Mouse (Mus musculus): ENCODE results near the gene Abl1.

Gene Abl1

DNA sequence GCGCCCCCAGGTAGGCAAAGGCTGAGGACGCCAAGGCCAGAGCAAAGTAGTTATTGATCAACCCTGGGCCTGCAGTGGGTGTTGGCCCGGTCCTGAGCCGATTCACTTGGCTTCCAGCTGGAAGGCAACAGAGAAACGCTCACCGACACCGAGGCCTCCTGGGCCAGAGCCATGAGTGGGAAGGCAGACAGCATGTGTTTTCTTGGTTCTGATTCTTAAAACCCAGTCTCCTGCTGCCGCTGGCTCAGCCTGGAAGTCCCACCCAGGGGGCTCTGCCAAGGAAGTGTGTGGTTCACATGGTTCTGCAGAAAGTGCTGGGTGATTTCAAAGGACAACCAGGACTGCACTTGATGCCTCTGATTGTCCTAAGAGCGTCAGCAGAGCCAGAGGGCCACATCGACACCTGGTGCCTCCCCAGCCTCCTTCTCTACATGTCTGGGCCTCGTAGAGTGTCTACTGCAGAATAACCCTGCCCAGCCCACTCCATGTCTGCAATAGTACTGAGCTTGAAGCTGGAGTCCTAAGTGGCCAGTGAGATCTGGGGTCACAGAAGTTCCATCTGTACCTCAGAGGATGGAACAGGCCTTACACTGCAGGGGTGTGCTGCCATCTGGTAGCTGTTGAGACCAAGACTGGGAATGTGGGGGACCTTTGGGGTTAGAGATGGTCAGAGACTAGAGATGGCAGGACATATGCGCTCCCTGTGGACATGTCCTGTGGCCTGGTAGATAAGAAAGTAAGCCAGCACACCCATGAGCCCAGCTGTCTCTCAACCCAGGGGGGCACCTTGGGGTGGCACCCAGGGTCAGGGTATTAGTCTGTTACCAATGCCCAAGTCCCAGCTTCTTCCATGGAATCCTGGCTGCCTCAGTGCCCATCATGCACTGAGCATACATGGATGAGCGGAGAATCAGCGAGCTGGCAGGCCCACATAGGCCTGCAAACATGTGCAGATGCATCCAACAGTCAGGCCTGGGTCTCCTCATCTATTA lies 138.2 kb downstream of the Abl1 start:
- DNase-seq = peak; percentile 33

DNA sequence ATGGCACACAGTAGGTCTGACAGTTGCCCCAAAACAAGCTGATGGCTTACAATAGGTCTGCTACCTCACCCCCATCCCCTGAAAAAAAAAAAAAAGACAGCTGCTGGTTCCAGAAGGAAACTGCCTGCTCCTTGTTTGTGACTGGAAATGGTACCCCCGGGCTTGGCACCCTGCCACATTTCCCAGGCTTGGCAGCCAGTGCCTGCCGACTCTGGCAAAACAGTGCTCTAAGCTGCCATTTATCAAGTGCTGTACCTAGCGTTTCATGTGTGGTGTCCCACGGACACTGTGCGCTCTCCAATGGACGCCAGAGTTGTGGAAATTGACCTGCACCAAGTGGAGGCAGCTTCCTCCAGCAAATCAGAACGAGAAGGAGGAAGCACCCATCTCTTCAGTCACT lies 139.7 kb downstream of the Abl1 start:
- DNase-seq = peak; percentile 48

GRCm38 (mm10) chr2:31828311-31828825 lies 140.2 kb downstream of the Abl1 start:
- DNase-seq = no peak

GRCm38 (mm10) chr2:31836091-31836490 lies 147.9 kb downstream of the Abl1 start:
- DNase-seq = peak; percentile 78

DNA sequence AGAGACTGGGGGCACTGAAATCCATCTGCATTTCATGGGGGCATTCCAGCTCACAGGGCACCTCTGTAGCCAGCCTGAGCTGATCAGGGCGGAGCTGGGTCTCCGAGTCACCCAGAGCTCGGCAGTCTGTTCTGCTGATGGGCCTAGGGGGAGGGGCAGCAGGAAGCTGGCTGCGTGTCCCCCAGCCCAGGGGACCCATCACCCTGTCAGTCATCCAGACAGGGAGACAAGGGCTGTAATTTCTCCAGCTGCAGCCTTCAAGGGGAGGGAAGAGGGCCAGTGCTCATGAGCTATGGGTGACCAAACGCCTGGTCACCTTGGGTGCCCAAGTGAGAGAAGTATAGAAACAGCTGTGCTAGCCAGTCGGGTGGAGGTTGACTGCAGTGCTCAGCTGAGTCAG lies 148.8 kb downstream of the Abl1 start:
- no peak for DNase-seq

DNA sequence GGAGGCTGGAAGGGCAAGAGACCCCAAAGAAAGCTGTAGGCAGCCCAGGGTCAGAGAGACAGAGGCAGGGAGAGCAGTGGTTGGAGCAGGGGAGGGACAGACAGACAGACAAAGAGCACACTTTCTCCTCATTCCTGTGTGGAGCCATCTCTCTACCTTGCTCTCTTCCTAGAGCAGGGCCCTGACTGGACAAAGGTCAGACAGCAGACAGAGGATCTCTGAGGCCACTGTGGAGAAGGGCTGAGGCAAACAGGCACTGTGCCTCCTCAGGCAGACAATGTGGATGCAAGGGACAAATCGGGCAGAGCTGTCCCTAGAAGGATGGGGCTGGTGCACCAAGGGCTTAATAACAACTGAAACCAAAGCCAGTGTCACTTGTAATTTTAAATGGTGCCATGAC lies 150.7 kb downstream of the Abl1 start:
- DNase-seq = peak; percentile 38

GRCm38 (mm10) chr2:31844729-31845136 lies 156.6 kb downstream of the Abl1 start:
- DNase-seq = no peak

- no peak for DNase-seq
These were observed 157.3 kb downstream of the Abl1 start for GRCm38 (mm10) chr2:31845512-31845895.

- no peak for DNase-seq
These were observed 157.9 kb downstream of the Abl1 start, which contains the start of gene Fibcd1 for GRCm38 (mm10) chr2:31845896-31846691. Fibcd1 (minus strand) TSS chr2:31846005.

GRCm38 (mm10) chr2:31846692-31847660 lies 158.8 kb downstream of the Abl1 start:
- DNase-seq = no peak

GRCm38 (mm10) chr2:31847908-31848307 lies 159.7 kb downstream of the Abl1 start:
- DNase-seq = peak; percentile 58

DNA sequence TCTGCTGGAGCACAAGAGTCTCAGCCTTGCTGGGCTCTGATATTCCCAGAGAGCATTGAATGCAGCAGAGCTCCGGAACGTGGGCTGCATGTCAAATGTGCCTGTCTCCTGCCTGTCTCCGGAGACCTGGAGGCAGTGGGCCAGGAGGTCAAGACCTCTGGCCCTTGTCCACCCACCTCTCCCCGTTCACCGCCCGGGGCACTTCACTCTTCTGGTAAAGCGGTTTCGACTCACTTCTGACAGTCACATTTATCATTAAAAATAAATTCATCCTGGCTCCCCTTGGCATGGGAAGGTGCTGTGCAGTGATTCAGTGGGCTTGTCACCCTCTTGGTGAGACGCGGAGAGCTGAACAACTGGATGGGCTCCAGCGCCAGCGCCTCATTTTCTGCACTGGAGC lies 162.0 kb downstream of the Abl1 start:
- no peak for DNase-seq
